Mouse (Mus musculus) limb, embryonic 14.5 days (tissue): ENCODE data around the gene Sh3gl3. TPM values are rescaled to one million over a fixed set of nuclear protein-coding genes. Genes with fewer than 3 reads are reported as not detected.

Source experiments
- ATAC-seq: fragments of 200-750 bp; cut with Nextera tagmentation; 2 replicates; pipeline ENCODE4 v1.8.0; 2017; ENCODE audit warnings: low read depth, moderate number of reproducible peaks, moderate TSS enrichment; ENCODE audit not compliant: low FRiP score
- DNase-seq: peaks from one replicate; pipeline ENCODE4 v3.0.0-alpha.2; 2015; ENCODE audit warnings: low spot score
- H3K27ac ChIP-seq: fragments of 300-500 bp; sonication (generic); replicated peaks from 2 replicates; pipeline ENCODE4 v1.5.1; 2014; ENCODE audit warnings: low read depth, mild to moderate bottlenecking, low read length, moderate library complexity, mixed read lengths
- H3K27me3 ChIP-seq: fragments of 300-500 bp; sonication (generic); 2 replicates; pipeline ENCODE4 v1.6.1; 2014; ENCODE audit warnings: low read length, mixed read lengths; ENCODE audit not compliant: control insufficient read depth, insufficient read depth
- H3K36me3 ChIP-seq: fragments of 300-500 bp; sonication (generic); 2 replicates; pipeline ENCODE4 v1.6.1; 2014; ENCODE audit warnings: mild to moderate bottlenecking, low read length, moderate library complexity, mixed read lengths; ENCODE audit not compliant: control insufficient read depth, insufficient read depth
- H3K4me1 ChIP-seq: fragments of 300-500 bp; sonication (generic); 2 replicates; pipeline ENCODE4 v1.6.1; 2014; ENCODE audit warnings: antibody characterized with exemption, low read length, mixed read lengths; ENCODE audit not compliant: control insufficient read depth, insufficient read depth
- H3K4me2 ChIP-seq: fragments of 300-500 bp; sonication (generic); replicated peaks from 2 replicates; pipeline ENCODE4 v1.6.1; 2014; ENCODE audit warnings: low read depth, mild to moderate bottlenecking, low read length, moderate library complexity; ENCODE audit not compliant: severe bottlenecking
- H3K4me3 ChIP-seq: fragments of 300-500 bp; sonication (generic); replicated peaks from 2 replicates; pipeline ENCODE4 v1.5.1; 2014; ENCODE audit warnings: low read length
- H3K9ac ChIP-seq: fragments of 300-500 bp; sonication (generic); 2 replicates; pipeline ENCODE4 v1.6.1; 2014; ENCODE audit warnings: mild to moderate bottlenecking, low read depth, low read length, moderate library complexity; ENCODE audit not compliant: severe bottlenecking
- H3K9me3 ChIP-seq: fragments of 300-500 bp; sonication (generic); 2 replicates; pipeline ENCODE4 v1.6.1; 2016; ENCODE audit warnings: low read length; ENCODE audit not compliant: control insufficient read depth
- POLR2A ChIP-seq: fragments of 200-500 bp; IDR thresholded peaks from 2 replicates; pipeline ENCODE4 v1.8.0; 2012; ENCODE audit warnings: inconsistent platforms, mild to moderate bottlenecking, moderate library complexity, borderline replicate concordance; ENCODE audit not compliant: insufficient read depth, insufficient read length; ENCODE audit errors: extremely low read depth
- WGBS: fragments of 180-500 bp; shearing (Covaris S2); extraction: QIAGEN DNeasy Blood & Tissue Kit; methylation state at CpG from one replicate; pipeline ENCODE4 v1.1.7; 2014; 5-methylcytosine and 5-hydroxymethylcytosine counted together
- polyA plus RNA-seq, 2 experiments: library from polyadenylated mRNA; depleted of rRNA in 1 of 2; stranded (reverse) in 1 of 2; unstranded in 1 of 2; fragments of >200 nt; fragmentation: Nextera tagmentation in 1 of 2; extraction: Ambion mirVana in 1 of 2; gene quantifications; 2 replicates each; pipeline versions ENCODE4 v1.2.1 to v1.2.3; 2012 to 2014

The Sh3gl3 gene
- polyA plus RNA-seq, 2 experiments = 10.5 to 15.1 TPM

DNA sequence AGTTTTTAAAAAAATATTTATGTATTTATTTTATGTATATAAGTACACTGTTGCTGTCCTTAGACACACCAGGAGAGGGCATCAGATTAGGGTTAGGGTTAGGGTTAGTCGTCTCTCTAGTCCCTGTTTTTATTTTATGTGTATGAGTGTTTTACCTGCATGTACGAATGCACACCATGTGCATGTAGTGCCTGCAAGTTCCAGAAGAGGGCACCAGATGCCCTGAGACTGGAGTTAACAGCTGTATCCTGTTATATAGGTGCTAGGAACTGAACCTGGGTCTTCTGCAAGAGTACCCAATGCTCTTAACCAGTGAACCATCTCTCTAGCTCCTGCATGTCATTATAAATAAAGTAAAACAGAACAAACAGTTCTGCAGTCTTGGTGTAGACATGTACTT, 113.6 kb downstream of the Sh3gl3 start:
- ATAC-seq (no peak), DNase-seq (no peak)
- no peaks in the 10 kb centered on the region for H3K4me1 ChIP-seq
- no peaks in the 10 kb centered on the region for H3K36me3 ChIP-seq
- 91% methylated on average over 2 of the region's 2 CpGs for WGBS
- H3K4me3 ChIP-seq = no peak overlapping the region
- H3K27ac ChIP-seq = no peak overlapping the region
- no peak for TF ChIP-seq POLR2A
- H3K9ac ChIP-seq = no peak overlapping the region
- H3K4me2 ChIP-seq = no peak overlapping the region
- no peaks in the 10 kb centered on the region for H3K9me3 ChIP-seq
- H3K27me3 ChIP-seq = no peaks in the 10 kb centered on the region

DNA sequence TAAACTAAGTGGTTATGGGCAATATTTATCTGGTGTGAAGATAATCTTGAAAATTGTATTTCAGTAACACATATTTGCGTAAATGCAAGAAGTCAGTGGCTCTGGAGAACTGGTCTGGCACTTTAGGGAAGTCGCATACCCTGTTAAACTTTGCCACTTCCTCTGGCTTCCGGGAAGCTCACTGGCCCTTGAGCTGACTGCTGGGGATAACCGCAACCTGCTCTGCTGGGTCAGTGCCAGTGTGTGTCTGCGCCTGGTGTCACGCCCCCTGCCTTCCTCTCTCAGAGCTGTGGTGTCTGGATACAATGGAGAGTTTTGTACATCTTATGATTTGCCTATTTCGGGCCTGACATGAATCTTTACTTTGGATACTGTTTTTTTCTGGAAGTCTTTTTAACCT, 119.8 kb downstream of the Sh3gl3 start:
- Histone ChIP-seq H3K27me3 (no peaks in the 10 kb centered on the region), H3K4me2 (no peak overlapping the region), H3K9ac (no peak overlapping the region), H3K27ac (no peak overlapping the region), H3K36me3 (no peaks in the 10 kb centered on the region), H3K4me1 (peaks cover 28% of the 10 kb centered on the region), H3K4me3 (no peak overlapping the region), H3K9me3 (no peaks in the 10 kb centered on the region)
- TF ChIP-seq POLR2A = no peak
- DNase-seq (no peak), ATAC-seq (no peak)
- WGBS = 64% methylated on average over 7 of the region's 7 CpGs

DNA sequence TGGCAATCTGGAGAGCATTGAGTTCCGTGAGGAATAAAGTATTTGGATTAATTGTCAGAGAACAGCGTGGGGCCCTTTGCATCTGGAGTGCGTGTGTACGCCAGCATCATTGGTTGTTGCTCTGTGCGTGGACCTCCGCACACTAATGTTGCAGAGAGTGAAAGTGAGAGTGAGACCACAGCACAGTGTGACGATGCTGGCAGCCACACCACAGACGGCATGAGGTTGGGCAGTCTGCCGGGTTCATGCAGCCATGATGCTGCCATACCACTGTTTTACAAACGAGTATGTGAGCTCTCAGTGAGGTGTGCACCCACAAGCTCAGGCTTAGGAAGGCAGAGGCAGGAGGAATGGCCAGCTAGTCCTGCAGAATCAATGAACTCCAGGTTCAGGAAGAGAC, 120.4 kb downstream of the Sh3gl3 start:
- no peak for ATAC-seq
- Histone ChIP-seq H3K27ac (no peak overlapping the region), H3K4me2 (no peak overlapping the region), H3K27me3 (no peaks in the 10 kb centered on the region), H3K9ac (no peak overlapping the region), H3K4me1 (peaks cover 28% of the 10 kb centered on the region), H3K4me3 (no peak overlapping the region), H3K9me3 (no peaks in the 10 kb centered on the region), H3K36me3 (no peaks in the 10 kb centered on the region)
- DNase-seq = no peak
- 49% methylated on average over 10 of the region's 10 CpGs for WGBS
- no peak for TF ChIP-seq POLR2A

DNA sequence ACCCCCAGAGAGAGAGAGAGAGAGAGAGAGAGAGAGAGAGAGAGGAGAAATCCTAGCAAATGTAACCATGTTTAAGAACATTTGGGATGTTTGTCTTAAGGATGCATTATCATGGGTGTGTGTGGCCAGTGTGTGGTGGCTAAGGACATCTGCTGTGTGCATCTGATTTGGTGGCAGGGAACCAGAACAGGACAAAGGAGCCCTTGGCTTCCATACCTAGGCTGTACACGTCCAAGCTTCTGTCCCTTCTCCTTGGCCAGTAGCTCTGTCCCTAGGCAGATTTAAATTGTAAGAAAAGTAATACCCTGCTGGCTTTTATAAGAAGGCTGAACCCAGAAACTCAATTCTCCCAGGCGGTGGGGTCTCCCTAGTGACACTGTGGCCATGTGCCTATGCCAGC, 121.0 kb downstream of the Sh3gl3 start:
- Histone ChIP-seq H3K27ac (no peak overlapping the region), H3K36me3 (no peaks in the 10 kb centered on the region), H3K9ac (no peak overlapping the region), H3K27me3 (no peaks in the 10 kb centered on the region), H3K4me1 (peaks cover 28% of the 10 kb centered on the region), H3K9me3 (no peaks in the 10 kb centered on the region), H3K4me3 (no peak overlapping the region), H3K4me2 (no peak overlapping the region)
- DNase-seq = no peak
- WGBS = 33% methylated on average over 2 of the region's 2 CpGs
- no peak for ATAC-seq
- TF ChIP-seq POLR2A = no peak

DNA sequence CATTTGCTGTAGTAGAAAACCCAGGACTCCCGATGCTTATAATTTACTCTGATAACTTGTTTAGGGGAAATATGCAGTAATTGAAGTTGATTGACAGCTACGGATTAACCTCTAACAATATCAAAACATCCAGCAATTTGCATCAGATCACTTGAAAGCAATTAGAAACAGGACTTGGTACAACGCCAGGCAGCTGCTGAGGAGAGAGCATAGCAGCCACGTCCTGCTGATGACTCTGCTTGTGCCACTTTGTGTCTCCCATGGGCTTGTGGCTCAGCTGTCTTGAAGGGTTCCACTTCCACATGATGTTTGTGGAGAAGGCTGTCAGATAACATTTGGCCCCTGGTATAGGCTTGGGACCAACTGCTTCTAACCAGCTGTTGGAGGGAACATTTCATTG, 134.8 kb downstream of the Sh3gl3 start:
- Histone ChIP-seq H3K36me3 (no peaks in the 10 kb centered on the region), H3K27me3 (no peaks in the 10 kb centered on the region), H3K4me2 (no peak overlapping the region), H3K27ac (no peak overlapping the region), H3K4me3 (no peak overlapping the region), H3K9ac (no peak overlapping the region), H3K9me3 (no peaks in the 10 kb centered on the region), H3K4me1 (no peaks in the 10 kb centered on the region)
- TF ChIP-seq POLR2A = no peak
- ATAC-seq (no peak), DNase-seq (no peak)
- WGBS = 79% methylated on average over 4 of the region's 4 CpGs

DNA sequence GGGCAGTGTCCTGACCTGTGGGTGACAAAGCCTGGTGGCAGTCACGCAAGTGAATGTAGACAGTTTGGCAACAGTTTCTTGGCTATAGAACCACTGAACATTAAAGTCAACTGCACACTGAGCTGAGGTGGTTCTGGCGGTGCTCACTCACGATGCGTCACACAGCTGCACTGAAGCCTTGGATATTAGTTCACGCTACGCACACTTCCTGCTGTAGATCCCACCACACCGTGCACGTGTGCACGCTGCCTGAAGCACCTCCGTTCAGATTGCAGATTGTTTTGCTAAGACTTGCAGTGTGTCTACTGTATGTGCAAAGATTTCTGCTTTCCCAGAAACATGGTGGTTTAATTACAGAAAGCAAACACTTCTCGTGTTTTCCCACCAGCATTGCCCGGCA, 144.9 kb downstream of the Sh3gl3 start:
- H3K36me3 ChIP-seq = no peaks in the 10 kb centered on the region
- DNase-seq = no peak

More for the DNA sequence above, 144.9 kb downstream of the Sh3gl3 start:
- TF ChIP-seq POLR2A = no peak
- Histone ChIP-seq H3K27ac (no peak overlapping the region), H3K4me3 (no peak overlapping the region), H3K4me1 (peaks cover 7% of the 10 kb centered on the region; the same call in 1 of the 2 replicates), H3K9me3 (no peaks in the 10 kb centered on the region), H3K4me2 (no peak overlapping the region), H3K9ac (no peak overlapping the region), H3K27me3 (no peaks in the 10 kb centered on the region)
- 64% methylated on average over 12 of the region's 12 CpGs for WGBS
- ATAC-seq = no peak
